Mouse (Mus musculus) lung, adult 2 months (tissue): ENCODE measurements at regions not wholly inside any gene's neighbourhood (a gene's known extent, or its start where the extent isn't known, plus 50 kb on each side); places are given as distances from the start of the nearest gene placed in this dataset.

Experiments used
- DNase-seq: peaks from one replicate; pipeline ENCODE4 v3.0.0; 2022
- H3K4me1 ChIP-seq: fragments of 200-500 bp; 2 replicates; pipeline ENCODE4 v1.6.1; 2011; ENCODE audit warnings: low read length; ENCODE audit not compliant: control insufficient read depth, insufficient read depth
- H3K4me3 ChIP-seq: fragments of 200-500 bp; replicated peaks from 2 replicates; pipeline ENCODE3; 2011; ENCODE audit warnings: low read depth, mild to moderate bottlenecking, control low read depth, low read length; ENCODE audit errors: extremely low read depth
- CTCF ChIP-seq: fragments of 200-500 bp; IDR thresholded peaks from 2 replicates; pipeline ENCODE4 v1.5.1; 2011; ENCODE audit warnings: mild to moderate bottlenecking, low read length, control low read depth; ENCODE audit not compliant: insufficient read depth
- POLR2A ChIP-seq: fragments of 200-500 bp; IDR thresholded peaks from 2 replicates; pipeline ENCODE4 v1.6.1; 2011; ENCODE audit warnings: low read depth, mild to moderate bottlenecking, control low read depth, low read length, borderline replicate concordance; ENCODE audit errors: extremely low read depth
- WGBS: fragments of 180-500 bp; shearing (Covaris S2); methylation state at CpG from one replicate; pipeline ENCODE4 v1.1.7; 2018; 5-methylcytosine and 5-hydroxymethylcytosine counted together

- Histone ChIP-seq H3K4me3 (no peak overlapping the region), H3K4me1 (no peaks in the 10 kb centered on the region)
- DNase-seq: no peak
- WGBS: 30% methylated on average over 2 of the region's 2 CpGs
- TF ChIP-seq POLR2A: no peak
- no peak for TF ChIP-seq CTCF
Measured at GRCm38 (mm10) chr2:78724416-78724815, 143.5 kb upstream of the Ube2e3 start.

GRCm38 (mm10) chr2:78723423-78723822 lies 144.5 kb upstream of the Ube2e3 start:
- no peak for TF ChIP-seq POLR2A
- TF ChIP-seq CTCF: no peak
- Histone ChIP-seq H3K4me1 (no peaks in the 10 kb centered on the region), H3K4me3 (no peak overlapping the region)
- WGBS: 98% methylated on average over 3 of the region's 3 CpGs
- no peak for DNase-seq

DNA sequence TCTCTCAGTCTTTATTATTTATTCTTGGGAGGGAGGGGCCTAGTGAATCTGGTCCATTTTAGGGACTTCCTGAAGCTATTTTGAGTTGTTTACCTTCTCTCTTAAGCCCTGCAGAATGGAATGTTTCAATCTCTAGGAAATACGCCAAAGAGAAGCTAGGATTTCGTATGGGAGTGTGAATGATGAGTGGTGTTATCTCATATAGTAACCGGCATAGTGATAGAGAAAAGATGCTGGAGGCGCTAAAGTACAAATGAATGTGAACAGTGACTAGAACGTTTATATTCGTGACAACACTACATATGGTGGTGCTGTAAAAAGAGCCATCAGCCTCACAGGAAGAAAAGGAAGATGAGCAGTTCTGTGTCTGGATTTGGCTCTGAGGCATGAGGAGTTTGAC lies 145.2 kb upstream of the Ube2e3 start:
- TF ChIP-seq CTCF (no peak), POLR2A (no peak)
- no peaks in the 10 kb centered on the region for H3K4me1 ChIP-seq
- no peak for DNase-seq
- H3K4me3 ChIP-seq: no peak overlapping the region
- 45% methylated on average over 6 of the region's 6 CpGs for WGBS

- Histone ChIP-seq H3K4me1 (no peaks in the 10 kb centered on the region), H3K4me3 (no peak overlapping the region)
- WGBS: 51% methylated on average over 1 of the region's 1 CpGs
- no peak for DNase-seq
- TF ChIP-seq POLR2A (no peak), CTCF (no peak)
Measured at GRCm38 (mm10) chr2:78718550-78718949, 149.4 kb upstream of the Ube2e3 start.

DNA sequence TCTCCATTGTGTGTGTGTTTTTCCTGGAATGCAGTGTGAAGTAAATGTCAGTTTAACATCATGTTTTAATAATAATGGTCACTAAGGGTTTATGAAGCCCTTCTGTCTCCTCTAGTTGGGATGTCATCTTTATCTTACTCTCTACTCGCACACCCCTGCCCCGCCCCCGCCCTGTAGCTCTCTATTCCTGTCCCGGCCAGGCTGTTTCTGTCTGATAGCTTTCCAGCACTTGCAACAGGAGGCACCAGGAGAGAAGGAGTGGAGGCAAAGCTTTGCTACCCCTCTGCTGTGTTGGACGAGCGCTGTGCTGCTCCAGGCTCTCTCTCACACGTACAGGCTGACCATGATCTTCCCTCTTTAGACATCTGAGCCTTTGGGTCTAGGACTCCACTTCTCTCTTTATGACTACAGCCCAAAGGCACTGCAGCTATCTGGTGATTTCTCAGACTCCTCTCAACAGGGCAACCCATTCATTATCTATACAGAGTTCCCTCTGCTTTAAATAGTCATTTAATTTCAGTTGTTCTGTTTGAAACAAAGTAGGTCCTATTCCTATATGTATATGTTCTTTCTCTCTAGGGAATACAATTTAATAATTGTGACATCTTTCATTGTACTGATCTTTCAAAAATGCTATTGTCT lies 151.6 kb upstream of the Ube2e3 start:
- H3K4me3 ChIP-seq: no peak overlapping the region
- no peaks in the 10 kb centered on the region for H3K4me1 ChIP-seq
- no peak for TF ChIP-seq CTCF
- TF ChIP-seq POLR2A: no peak
- no peak for DNase-seq
- 71% methylated on average over 7 of the region's 7 CpGs for WGBS

DNA sequence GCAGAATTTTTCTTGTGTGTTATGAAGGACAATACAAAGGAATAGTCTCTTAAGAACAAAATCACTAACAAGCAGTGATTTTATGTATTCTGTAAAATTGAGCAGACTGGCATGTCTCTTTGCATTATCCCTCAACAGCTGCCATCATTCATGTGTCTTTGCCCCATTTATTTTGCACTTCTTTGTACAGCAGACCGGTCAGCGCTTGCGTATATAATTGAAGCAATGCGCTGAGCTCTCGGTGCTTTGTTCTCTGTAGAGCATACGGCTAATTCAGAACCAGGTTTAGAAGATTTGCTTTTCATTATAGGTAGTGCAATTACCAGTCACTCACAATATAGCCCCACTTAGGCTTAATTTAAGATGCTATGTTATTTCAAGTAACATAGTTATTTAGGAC lies 173.1 kb upstream of the Ube2e3 start:
- TF ChIP-seq CTCF (no peak), POLR2A (no peak)
- WGBS: 94% methylated on average over 6 of the region's 6 CpGs

GRCm38 (mm10) chr2:78656668-78657067 lies 211.3 kb upstream of the Ube2e3 start:
- no peak for TF ChIP-seq CTCF
- no peak for TF ChIP-seq POLR2A
- 76% methylated on average over 2 of the region's 2 CpGs for WGBS
- no peak for DNase-seq

More for the DNA sequence above, 173.1 kb upstream of the Ube2e3 start:
- DNase-seq: no peak
- H3K4me3 ChIP-seq: no peak overlapping the region
- H3K4me1 ChIP-seq: no peaks in the 10 kb centered on the region

GRCm38 (mm10) chr2:78655156-78655855 lies 212.6 kb upstream of the Ube2e3 start:
- TF ChIP-seq CTCF (no peak), POLR2A (no peak)
- no peak overlapping the region for H3K4me3 ChIP-seq
- 69% methylated on average over 7 of the region's 7 CpGs for WGBS
- no peaks in the 10 kb centered on the region for H3K4me1 ChIP-seq
- no peak for DNase-seq

More at GRCm38 (mm10) chr2:78656668-78657067, 211.3 kb upstream of the Ube2e3 start:
- Histone ChIP-seq H3K4me1 (no peaks in the 10 kb centered on the region), H3K4me3 (no peak overlapping the region)

DNA sequence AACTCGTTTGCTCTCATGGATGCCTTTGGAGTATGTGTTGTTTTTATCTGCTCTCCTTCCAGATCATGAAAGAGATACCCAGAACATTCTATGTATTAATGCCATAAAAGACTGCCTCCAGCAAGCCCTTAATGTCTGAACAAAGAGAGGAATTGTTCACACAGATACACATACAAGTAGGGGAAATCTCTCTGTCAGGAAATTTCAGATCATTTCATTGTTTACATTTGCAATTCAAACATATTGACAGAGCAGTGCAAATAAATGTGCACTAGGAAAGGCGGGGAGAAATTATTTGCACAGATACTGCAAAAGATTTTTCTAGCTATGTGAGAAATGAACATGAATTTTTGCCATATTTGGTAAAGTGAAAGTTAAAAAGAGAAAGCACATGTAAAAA lies 216.4 kb upstream of the Ube2e3 start:
- H3K4me3 ChIP-seq: no peak overlapping the region
- no peak for DNase-seq
- no peaks in the 10 kb centered on the region for H3K4me1 ChIP-seq
- TF ChIP-seq CTCF: no peak
- TF ChIP-seq POLR2A: no peak
- 17% methylated on average over 2 of the region's 2 CpGs for WGBS

GRCm38 (mm10) chr2:78640361-78640760 lies 227.6 kb upstream of the Ube2e3 start:
- 69% methylated on average over 6 of the region's 6 CpGs for WGBS
- H3K4me1 ChIP-seq: no peaks in the 10 kb centered on the region
- H3K4me3 ChIP-seq: no peak overlapping the region
- TF ChIP-seq CTCF: no peak
- TF ChIP-seq POLR2A: no peak
- no peak for DNase-seq
